Mouse (Mus musculus) CD4-positive, CD25-positive, alpha-beta regulatory T cell, adult 2 months (primary cell): ENCODE data around the gene Ccnt2.
"Not testable (repeated sequence)": the region's sequence is repeated elsewhere in the genome, so short reads cannot be mapped to it uniquely, and the experiment has no call there.

Source experiments
- DNase-seq: peaks from one replicate; pipeline ENCODE4 v3.0.0-alpha.2; 2012; ENCODE audit warnings: low read depth, low spot score

Ccnt2 gene

DNA sequence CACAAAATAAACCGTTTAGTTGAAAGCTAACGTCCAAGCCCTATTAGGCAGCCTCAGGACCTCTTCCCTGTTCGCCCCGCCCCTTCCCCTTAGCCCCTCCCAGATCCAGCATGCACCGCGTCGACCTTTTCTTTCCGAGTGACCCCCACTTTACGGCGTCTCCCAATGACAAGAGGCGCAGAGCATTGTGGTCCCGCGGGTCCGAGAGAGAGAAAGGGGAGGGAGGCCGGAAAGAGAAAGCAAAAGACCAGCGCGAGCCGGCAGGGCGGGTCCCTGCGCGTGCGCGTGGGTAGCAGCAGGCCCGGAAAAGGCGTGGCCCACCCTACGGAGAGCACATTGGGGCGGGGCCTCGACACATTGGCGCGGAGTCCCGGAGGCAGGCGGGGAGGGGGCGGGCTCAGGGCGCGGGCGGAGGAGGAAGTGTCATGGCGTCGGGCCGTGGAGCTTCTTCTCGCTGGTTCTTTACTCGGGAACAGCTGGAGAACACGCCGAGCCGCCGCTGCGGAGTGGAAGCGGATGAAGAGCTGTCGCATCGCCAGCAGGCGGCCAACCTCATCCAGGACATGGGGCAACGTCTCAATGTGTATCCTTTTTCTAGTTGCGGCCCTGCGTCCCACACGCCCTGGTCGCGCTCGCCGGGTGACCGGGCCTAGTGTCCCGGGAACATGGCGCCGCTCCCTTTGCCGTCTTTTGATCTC is at the start of gene Ccnt2:
TSS of gene Ccnt2 (plus strand) at position 362 of the 698 bp plus-strand sequence.
- DNase-seq, result peak; percentile 100

DNA sequence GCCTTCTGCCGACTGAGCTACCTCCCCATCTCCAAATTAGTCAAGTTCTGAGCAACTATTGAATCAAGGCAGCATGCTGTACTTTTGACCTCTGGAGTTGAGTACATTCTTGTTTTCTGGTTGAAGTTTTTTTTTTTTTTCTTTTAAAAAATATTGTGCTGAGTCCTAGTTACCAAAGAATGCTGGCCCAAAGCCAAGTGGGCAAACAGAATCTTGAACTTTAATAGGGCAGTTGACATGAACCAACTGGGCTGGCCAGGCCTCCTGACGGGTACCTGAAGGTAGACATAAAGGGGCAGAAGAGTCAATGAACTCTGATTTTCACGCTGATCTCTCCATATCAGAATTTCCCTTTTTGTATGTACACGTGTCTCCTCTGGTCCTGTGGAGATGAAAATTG is 44.9 kb upstream of the Ccnt2 start, which contains the start of gene Acmsd:
TSS of gene Acmsd (plus strand) at position 318 of the 400 bp plus-strand sequence.
- no peak for DNase-seq

DNA sequence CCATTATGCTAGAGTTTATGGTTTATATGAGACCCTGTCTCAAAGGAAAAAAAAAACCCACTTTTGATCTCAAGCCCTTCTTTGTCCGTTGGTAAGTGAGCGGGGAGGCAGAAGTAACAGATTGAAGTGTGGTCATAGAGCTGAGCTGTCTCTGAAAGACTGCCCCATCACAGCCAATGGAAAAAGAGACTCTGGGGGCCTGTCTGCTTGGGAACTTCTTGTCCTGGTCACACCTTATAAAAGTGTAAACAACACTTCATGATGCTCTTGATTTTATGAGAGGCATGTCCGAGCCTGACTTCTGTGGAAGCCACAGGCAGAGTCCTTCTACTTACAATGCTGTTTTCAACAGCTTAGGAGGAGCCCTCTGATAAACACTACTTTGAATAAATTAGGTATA is 42.9 kb upstream of the Ccnt2 start:
- DNase-seq, result no peak

DNA sequence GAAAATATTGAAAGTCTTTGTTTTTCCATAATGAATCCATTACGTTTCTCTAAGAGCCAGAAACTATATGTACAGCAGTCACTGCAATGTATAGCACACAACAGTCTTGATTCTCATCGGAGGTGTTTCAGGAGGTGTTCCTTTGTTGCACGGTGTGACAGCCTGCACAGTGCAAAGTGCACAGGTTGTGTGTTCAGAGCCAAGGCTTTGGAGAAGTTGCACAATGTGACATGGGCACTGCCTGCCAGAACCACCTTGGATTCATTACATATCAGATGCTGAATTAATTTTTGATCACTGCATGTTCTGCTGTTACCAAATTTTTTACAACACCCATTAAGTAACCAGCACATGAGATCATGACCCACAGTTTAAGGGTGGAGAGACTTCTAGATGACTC is 41.5 kb upstream of the Ccnt2 start:
- no peak for DNase-seq

DNA sequence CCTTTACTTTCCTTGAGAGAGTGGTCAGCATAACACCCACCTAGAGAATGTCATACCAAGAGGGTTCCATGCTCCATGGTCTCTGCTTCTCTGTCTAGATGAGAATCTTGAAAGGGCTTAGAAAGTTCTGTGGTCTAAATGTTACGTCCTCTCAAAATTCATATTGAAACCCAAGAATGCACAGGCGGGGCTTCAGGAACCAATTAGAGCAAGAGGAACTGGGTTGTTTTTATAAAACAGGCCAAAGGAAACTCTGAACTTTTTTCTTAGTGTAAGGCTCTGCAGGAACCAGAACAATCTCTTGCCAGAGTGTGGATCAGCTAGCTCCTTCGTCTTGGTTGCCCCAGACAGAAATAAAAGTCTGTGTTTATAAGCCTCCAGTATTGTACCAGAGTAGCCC is 41.1 kb upstream of the Ccnt2 start:
- DNase-seq, result peak; percentile 27

DNA sequence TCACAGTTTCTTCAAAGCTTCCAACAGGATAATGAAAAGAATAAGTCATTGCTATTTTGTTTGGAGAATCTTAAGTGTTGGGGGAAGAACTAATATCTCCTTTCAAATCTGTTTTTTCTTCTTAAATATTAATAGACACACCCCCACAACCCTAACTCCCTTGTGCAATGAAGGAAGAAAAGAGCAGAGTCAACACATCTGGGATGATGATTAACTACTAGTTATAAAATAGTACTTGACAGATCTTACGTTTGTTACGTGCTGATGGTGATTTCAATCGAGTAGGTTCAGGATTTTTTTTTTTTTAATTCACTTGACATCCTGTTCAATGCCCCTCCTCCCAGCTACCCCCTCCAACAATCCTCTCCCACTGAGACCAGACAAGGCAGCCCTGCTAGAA is 38.6 kb upstream of the Ccnt2 start:
- DNase-seq, result no peak

DNA sequence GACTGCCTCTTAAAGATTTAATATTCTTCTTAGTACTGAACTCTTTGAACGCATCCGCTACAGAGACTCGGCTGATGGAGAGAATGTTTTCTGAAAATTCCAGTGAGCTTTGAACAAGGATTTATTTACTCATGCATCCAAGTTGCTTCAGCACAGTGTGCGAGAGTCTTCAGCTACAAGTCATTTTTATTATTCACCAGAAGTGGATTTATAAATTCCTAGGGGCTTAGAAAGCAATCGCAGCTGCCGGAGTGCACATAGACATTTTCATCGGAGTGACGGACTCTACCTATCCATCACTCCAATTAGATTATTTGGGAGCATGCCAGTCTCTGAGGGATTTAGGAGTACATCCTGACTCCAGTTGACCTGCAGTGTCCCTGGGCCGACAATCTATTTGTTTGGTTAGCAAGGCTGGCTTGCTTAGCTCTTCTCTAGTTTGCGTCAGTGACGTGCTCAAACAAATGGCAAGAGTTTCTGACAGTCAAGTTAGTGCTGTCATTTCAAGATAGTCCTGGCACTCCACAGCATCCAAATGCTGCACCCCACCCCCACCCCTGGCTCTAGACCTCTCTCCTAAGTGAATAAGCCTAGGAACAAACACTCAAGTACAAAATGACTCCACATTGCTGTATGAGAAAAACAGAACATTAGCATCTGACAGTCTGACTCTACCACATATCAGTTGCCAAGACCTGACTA is 23.4 kb upstream of the Ccnt2 start:
- no peak for DNase-seq

DNA sequence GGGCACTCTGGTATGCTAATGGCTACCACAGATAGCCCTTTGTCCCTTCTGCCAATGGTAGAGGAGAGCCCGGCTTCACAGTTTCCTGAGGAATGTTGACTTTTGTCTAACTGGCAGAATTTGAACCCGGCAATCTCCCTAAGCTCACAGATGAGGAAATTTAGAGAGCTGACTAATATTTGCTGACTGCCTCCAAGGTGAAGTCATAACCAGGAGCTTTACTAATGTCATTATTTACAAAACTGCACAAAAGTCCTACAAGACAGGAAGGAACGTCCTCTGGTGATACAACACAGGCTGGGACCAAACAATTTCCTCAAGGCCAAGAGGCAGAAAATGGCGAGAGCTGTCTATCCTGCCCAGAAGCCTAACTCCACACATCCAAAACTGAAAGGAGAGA is 18.2 kb upstream of the Ccnt2 start:
- DNase-seq, result no peak

DNA sequence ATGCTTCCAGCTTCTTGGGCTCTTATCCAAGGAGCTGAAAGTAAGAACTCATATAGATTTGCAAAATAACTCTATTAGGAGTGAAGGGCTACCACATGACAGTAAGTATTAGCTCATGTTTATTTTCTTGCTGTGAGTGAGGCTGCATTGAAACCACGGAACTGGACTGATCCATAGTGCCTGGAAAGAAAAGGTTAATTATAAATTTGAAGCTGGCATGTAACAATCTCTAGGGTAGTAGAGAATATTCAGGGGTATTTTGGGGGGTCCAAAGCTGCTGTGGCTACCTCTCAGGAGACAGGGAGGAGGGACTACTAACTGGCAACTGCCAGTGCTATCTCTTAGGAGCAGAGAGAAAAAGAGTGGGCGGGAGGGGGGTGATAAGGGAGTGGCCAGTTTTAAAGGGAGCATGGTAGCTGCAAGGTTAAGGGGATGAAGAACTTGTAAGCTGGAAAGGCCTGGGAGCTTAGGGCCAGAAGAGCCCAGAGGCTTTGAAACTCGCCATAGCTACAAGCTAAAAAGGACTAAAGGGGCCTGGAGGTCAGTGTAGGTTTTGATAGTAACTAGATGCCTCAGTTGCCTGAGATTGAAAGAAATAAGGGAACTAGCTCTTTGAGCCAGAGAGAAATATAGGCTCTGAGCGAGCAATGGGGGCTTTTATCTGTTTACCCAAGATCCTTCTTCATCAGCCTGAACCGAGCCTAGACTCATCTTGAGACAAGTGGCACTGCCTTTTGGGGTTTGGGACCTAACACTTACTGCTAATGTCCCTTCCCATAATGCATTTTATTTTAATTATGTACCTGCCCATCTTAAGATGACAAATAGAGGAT is 17.4 kb upstream of the Ccnt2 start:
- DNase-seq, result no peak

DNA sequence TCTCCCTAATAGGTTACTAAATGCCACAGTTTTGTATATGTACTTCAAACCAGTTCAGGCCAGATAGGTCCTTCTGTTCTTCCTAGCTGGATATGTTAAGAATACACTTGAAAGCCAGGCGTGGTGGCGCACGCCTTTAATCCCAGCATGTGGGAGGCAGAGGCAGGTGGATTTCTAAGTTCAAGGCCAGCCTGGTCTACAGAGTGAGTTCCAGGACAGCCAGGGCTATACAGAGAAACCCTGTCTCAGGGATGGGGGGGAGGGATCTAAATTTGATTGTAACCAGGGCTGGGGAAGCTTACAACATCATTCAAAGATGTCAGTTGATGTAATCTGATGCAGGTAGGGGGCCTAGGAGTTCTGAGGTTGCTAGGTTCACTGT is 16.8 kb upstream of the Ccnt2 start:
- DNase-seq, result not testable (repeated sequence)

DNA sequence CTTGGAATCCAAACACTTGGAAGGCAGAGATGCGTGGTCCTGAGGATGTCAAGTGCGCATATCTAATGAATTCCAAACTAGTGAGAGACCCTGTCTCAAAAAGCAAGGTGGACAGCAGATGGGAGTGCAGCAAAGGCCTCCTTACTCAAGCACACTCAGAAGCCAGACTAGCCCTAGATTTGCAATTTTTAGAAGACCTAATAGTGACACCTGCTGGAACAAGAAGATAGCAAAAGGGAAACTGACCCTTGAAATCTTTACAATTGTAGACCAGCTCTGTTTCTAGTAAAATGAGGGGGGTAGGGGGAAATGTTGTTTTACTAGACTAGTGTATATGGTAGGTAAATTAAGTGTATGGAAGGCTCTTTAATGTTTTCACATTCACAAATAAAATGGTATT is 8.5 kb upstream of the Ccnt2 start:
- DNase-seq, result peak; percentile 31

DNA sequence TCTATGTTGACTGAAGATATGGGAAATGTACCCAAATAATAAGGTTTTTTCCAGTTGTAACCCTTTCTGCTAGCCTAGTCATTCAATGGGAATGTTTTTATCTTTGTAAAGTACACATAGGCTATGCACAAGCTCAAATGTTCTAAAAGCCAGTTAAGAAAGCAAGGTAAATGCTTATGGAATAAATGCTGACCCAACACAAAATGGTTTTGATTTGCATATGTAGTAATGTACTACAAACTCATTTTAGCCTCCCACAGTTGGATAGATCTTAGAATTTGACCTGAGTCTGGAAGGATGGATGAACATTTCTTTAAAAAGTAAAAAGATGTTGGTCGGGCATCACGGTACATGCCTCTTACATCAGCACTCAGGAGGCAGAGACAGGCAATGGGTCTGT is 7.2 kb upstream of the Ccnt2 start:
- no peak for DNase-seq

DNA sequence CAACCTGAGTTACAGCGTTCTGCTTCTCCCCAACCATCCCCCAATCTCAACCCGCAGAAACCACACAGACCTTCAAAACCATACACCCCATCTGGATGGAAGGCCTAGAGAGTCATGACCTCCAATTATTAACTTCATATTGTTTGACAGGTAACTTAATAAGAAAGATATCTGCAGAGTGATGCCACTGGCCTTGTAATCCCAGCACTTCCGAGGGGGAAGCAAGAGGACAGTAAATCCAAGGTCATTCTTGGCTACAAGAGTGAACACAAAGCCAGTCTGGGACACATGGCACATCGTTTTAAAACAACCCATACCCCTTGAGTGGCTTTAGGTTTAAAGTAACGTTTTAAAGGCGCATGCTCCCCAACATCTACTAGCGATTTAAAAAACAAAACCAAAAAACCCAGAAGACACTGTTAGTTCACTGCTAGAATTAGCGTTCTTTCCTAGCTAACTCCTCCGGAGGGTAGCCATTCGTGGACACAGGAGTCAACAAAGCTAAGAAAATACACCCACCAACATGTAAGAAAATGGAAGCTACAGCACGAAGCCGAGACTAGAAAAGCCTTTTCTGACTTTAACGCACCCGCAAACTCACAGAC is 664 bp upstream of the Ccnt2 start:
- DNase-seq, result no peak

DNA sequence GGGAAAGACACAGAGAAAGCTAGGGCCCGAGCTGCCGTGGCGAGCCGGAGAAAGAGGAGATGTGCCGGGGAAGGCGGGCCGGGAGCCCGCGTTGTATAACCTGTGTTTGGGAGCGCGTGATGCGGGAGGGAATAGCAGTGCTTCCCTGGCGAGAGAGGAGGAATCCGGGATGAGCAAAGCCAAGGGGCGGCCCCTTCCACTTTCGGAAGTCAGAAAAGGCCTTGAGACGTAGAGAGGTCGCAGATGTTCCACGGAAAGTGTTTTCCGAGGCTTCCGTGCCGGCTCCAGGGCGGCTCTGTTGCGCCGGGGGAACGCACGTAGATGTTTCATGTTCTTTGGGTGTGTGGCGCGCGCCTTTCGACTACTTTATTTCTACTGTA is 527 bp downstream of the Ccnt2 start:
- DNase-seq, result peak; percentile 55

DNA sequence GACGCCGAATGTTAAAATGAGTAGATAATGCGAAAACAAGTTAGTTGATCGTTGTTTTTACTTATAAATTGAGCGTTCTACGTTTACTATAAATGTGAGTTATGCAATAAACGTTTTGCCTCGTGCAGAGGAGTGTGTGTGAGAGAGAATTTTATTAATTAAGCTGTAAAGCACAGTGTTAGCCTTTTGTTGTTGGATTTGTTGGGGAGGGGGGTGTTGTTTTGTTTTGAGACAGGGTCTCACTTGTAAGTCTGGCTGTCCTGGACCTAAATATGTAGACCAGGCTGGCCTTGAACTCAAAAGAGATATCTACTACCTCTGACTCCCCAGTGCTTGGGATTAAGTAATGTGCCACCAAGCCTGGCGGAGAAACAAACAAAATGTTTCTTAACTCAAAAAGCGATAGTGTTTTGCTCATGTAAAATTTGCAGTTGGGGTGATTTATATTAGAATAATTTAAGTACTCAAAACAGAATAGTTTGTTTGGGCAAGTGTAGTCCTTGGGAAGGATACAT is 1.3 kb downstream of the Ccnt2 start:
- no peak for DNase-seq

DNA sequence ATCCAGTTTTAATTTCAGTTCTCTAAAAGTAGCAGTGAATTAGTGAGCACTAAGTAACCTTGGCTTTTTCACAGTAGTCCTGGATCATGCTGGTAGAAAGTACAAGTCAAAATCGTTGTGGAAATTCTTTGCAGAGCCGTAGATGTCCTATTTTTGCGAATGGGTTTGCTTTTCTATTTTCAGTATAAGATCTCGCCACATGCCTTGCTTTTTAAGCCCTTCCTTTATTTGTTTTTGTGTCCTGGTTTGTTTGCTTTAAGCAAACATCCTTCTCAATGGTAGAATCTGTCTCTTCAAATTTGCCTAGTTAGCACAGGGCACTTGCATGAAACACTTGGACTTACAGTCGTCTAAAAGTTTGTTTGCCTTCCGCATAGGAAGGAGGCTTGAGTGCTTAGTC is 2.3 kb downstream of the Ccnt2 start:
- no peak for DNase-seq

DNA sequence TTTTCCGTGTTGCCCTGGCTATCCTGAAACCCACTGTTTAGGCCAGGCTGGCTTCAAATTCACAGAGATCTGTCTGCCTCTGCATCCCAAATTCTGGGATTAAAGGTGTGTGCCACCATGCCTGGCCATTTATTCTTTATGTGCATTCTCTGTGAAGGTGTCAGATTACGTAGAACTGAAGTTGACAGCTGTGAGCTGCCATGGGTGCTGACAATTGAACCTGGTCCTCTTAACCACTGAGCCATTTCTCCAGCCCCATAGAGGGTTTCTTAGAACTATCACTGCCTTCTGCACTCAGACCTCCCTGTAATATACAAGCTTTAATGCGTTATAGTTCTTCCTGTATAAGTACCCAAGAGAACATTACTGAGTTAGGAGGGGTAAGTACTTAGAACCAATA is 4.6 kb downstream of the Ccnt2 start:
- no peak for DNase-seq

DNA sequence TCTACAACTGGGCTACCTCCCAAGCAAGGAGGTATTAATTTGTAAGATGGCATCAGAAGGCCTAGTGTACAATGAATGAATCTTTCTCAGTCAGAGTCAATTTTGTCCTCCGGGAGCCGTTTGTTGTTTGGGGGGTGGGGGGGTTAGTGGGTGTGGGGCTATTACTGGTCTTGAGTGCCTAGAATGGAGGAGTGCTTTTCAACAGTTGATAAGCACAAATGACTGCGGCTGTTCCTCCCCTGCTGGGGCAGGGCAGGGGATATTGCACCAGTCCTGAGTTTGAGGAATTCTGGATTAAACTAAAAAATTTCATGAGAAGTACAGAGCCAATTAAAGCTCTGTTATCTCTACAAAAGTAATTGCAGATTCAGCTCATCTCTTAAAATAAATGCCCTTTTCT is 6.2 kb downstream of the Ccnt2 start:
- no peak for DNase-seq

DNA sequence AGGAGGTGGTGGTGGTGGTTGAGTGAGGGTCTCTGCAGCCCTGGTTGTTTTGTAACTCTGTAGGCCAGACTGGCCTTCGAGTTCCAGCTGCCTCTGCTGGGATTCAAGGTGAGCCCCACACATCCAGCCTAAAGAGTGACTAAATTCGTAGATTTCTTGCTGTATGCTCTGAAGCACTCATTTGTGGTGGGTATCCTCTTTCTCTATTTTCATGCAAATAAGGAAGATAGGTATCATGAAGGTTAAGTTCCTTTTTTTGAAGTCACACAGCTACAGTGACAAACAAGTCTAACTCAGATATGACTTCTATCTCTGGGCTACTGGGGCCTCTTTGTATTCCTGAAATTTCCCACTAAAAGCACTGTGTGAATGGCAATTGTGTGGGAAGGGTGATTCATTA is 6.9 kb downstream of the Ccnt2 start:
- DNase-seq, result no peak

DNA sequence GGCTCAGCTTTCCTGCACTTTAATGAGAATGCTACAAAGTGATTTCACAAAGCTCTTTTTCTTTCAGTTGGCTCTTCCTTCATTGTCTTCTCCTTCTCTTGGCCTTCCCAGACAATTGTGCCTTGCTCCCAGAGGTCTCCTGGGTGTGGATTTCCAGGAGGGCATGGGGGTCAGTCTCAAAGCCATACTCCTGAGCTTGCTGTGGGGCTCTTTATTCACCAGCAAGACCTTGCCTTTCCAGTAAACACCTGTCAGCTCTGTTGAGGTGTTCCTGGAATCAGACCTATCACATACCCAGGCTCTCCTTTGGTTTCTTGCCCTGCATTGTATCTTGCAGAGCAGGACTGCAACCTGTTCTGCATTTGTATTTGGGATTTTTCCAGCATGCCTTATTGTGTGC is 9.9 kb downstream of the Ccnt2 start:
- DNase-seq, result no peak

DNA sequence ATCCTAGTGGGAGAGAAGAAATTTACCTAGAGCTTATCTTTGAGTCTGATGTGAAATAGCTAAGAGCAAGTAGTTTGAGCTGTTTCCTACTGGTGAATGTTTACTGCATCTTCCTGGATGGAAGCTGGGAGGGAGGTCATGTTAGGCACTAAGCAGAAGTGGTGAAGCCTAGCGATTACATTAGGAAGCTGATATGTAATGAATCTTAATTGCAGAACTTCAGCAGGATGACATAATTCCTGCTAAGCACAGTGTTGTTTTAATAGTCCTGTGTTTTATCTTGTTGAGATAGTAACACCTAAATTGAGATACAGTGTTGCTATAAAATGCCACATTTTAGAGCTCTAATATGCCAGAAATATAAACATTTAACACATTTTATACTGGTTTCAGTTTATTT is 11.9 kb downstream of the Ccnt2 start:
- no peak for DNase-seq

DNA sequence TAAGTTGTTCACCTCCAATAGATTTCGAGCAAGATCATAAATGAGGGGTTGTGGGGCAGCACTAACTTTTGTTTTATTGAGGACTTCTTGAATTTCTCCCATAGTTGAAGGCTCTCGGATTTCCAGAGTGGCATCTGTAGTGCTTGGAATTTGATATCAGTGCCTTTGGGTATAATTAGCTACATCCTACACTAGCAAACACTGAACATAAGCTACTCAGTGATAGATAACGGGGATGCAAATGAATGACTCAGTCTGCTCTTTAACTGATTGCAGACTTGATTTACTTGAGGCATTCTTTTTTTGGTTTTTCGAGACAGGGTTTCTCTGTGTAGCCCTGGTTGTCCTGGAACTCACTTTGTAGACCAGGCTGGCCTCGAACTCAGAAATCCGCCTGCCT is 15.0 kb downstream of the Ccnt2 start:
- DNase-seq, result no peak
